Mouse (Mus musculus) kidney, embryonic 15.5 days (tissue): ENCODE measurements around the gene Tnrc6a. TPM values are rescaled to one million over a fixed set of nuclear protein-coding genes. Genes with fewer than 3 reads are reported as not detected.

Source experiments
- ATAC-seq: fragments of 200-750 bp; cut with Nextera tagmentation; replicated peaks from 2 replicates; pipeline ENCODE4 v1.8.0; 2017; ENCODE audit warnings: moderate TSS enrichment; ENCODE audit not compliant: low FRiP score
- H3K27ac ChIP-seq: fragments of 300-500 bp; sonication (generic); 2 replicates; pipeline ENCODE4 v1.5.1; 2015; ENCODE audit warnings: mild to moderate bottlenecking, inconsistent platforms
- H3K27me3 ChIP-seq: fragments of 300-500 bp; sonication (generic); 2 replicates; pipeline ENCODE4 v1.6.1; 2015; ENCODE audit warnings: inconsistent platforms
- H3K36me3 ChIP-seq: fragments of 300-500 bp; sonication (generic); 2 replicates; pipeline ENCODE4 v1.6.1; 2015; ENCODE audit warnings: inconsistent platforms
- H3K4me1 ChIP-seq: fragments of 300-500 bp; sonication (generic); 2 replicates; pipeline ENCODE4 v1.6.1; 2015; ENCODE audit warnings: inconsistent platforms
- H3K4me2 ChIP-seq: fragments of 300-500 bp; sonication (generic); 2 replicates; pipeline ENCODE4 v1.6.1; 2015; ENCODE audit warnings: moderate library complexity, mild to moderate bottlenecking, inconsistent platforms
- H3K4me3 ChIP-seq: fragments of 300-500 bp; sonication (generic); replicated peaks from 2 replicates; pipeline ENCODE4 v1.5.1; 2015; ENCODE audit warnings: mild to moderate bottlenecking, inconsistent platforms
- H3K9ac ChIP-seq: fragments of 300-500 bp; sonication (generic); 2 replicates; pipeline ENCODE4 v1.6.1; 2015; ENCODE audit warnings: mild to moderate bottlenecking, inconsistent platforms
- H3K9me3 ChIP-seq: fragments of 300-500 bp; sonication (generic); replicated peaks from 2 replicates; pipeline ENCODE4 v1.6.1; 2016; ENCODE audit warnings: inconsistent platforms
- WGBS: fragments of 180-500 bp; shearing (Covaris S2); methylation state at CpG from one replicate; pipeline ENCODE4 v1.1.7; 2015; ENCODE audit warnings: mixed read lengths; 5-methylcytosine and 5-hydroxymethylcytosine counted together
- polyA plus RNA-seq: library from polyadenylated mRNA; unstranded; fragments of >200 nt; fragmentation: Nextera tagmentation; extraction: Ambion mirVana; gene quantifications from 2 replicates; pipeline ENCODE4 v1.2.1, GENCODE M21; 2015

Gene Tnrc6a
- polyA plus RNA-seq, 1 experiment from 2014 or later = 57.0 TPM

GRCm38 (mm10) chr7:123218620-123219019 is 94.9 kb downstream of the Tnrc6a start:
- 36% methylated on average over 6 of the region's 6 CpGs for WGBS

DNA sequence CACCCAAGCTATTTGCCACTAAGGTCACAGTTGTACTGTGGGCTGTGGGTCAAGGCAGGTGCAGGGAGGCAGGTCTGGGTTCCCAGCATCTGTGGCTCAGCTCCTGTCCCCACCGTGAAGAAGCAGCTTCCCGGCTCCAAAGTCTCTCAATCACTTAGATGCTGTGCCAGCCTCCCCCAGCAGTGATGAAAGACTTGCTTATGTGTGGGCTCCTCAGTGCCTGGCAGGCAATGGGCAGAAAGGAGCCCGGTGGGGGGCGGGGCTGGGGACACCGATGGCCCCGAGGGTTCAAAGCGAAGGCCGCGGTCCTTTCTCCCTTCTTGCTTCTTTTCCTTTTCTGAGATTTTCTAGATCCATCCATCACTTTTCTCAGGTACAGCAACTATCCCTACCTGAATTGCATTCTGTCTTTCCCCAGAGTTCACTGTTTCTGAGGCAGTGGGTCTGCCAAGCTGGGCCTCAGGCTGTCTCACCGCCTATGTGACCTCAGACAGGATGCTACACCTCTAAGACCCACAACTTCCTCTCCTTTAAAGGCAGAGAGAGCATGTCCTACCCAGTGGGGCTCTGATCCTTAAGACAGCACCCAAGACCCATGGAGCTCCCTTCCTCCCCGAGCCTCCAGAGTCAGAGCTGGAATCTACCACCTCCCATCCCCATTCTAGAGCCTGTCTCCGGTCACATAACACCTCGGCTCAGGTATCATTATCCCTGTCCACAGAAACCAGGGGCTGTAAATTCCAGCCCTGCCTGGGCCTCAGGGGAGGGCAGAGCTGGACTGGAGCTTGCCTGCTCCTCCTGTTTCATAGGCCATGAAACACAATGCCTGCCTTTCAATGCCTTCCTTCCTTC is 96.3 kb downstream of the Tnrc6a start:
- Histone ChIP-seq H3K27me3 (no peaks in the 10 kb centered on the region), H3K4me3 (no peak overlapping the region), H3K36me3 (no peaks in the 10 kb centered on the region), H3K27ac (peak overlapping the region; percentile 59; the same call in 1 of the 2 replicates), H3K9ac (no peak overlapping the region), H3K4me1 (peaks cover 18% of the 10 kb centered on the region), H3K4me2 (no peak overlapping the region), H3K9me3 (no peaks in the 10 kb centered on the region)
- WGBS = 50% methylated on average over 13 of the region's 13 CpGs
- peak; percentile 75; the same call in 1 of the 2 replicates for ATAC-seq

More at GRCm38 (mm10) chr7:123218620-123219019, 94.9 kb downstream of the Tnrc6a start:
- Histone ChIP-seq H3K4me2 (no peak overlapping the region), H3K9ac (no peak overlapping the region), H3K36me3 (no peaks in the 10 kb centered on the region), H3K4me3 (no peak overlapping the region), H3K27me3 (no peaks in the 10 kb centered on the region), H3K4me1 (peaks cover 30% of the 10 kb centered on the region), H3K27ac (peak overlapping the region; percentile 56; the same call in 1 of the 2 replicates), H3K9me3 (no peaks in the 10 kb centered on the region)
- no peak for ATAC-seq

GRCm38 (mm10) chr7:123220633-123220942 is 96.9 kb downstream of the Tnrc6a start:
- H3K4me3 ChIP-seq = no peak overlapping the region
- H3K27ac ChIP-seq = 0 out of 2 replicates have a peak overlapping the region, but pooled peaks have one; percentile 51
- H3K27me3 ChIP-seq = no peaks in the 10 kb centered on the region
- 45% methylated on average over 2 of the region's 2 CpGs for WGBS
- no peak overlapping the region for H3K9ac ChIP-seq
- H3K4me1 ChIP-seq = peaks cover 15% of the 10 kb centered on the region
- no peaks in the 10 kb centered on the region for H3K9me3 ChIP-seq
- ATAC-seq = no peak
- H3K36me3 ChIP-seq = no peaks in the 10 kb centered on the region
- H3K4me2 ChIP-seq = no peak overlapping the region

GRCm38 (mm10) chr7:123224076-123224475 is 100.4 kb downstream of the Tnrc6a start:
- 55% methylated on average over 9 of the region's 9 CpGs for WGBS
- ATAC-seq = peak; percentile 47
- no peaks in the 10 kb centered on the region for H3K9me3 ChIP-seq

GRCm38 (mm10) chr7:123225159-123225558 is 101.5 kb downstream of the Tnrc6a start:
- Histone ChIP-seq H3K9ac (no peak overlapping the region), H3K9me3 (no peaks in the 10 kb centered on the region), H3K27ac (no peak overlapping the region), H3K4me2 (no peak overlapping the region), H3K27me3 (no peaks in the 10 kb centered on the region), H3K4me1 (peaks cover 10% of the 10 kb centered on the region), H3K36me3 (no peaks in the 10 kb centered on the region), H3K4me3 (no peak overlapping the region)
- 80% methylated on average over 4 of the region's 4 CpGs for WGBS
- no peak for ATAC-seq

More at GRCm38 (mm10) chr7:123224076-123224475, 100.4 kb downstream of the Tnrc6a start:
- H3K27me3 ChIP-seq = no peaks in the 10 kb centered on the region
- H3K4me3 ChIP-seq = no peak overlapping the region
- H3K4me2 ChIP-seq = no peak overlapping the region
- H3K36me3 ChIP-seq = no peaks in the 10 kb centered on the region
- H3K4me1 ChIP-seq = peaks cover 15% of the 10 kb centered on the region
- no peak overlapping the region for H3K27ac ChIP-seq
- H3K9ac ChIP-seq = no peak overlapping the region

DNA sequence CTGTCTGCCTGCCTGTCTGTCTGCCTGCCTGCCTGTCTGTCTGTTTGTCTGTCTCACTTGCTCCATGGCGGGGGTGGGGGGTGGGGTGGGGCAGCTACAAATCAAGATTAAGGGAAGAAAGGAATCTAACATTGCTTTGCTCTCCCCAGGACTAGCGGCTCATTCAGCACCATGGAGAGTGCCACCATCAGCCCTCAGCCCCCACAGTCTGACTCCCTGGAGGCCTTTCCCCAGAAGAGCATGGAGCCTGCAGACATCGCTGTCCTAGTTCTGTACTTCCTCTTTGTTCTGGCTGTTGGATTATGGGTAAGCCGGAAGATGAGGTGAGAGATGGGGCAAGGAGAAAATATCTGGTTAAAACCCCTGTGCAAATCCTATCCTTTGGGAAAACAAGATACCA is 111.8 kb downstream of the Tnrc6a start:
- 23% methylated on average over 4 of the region's 4 CpGs for WGBS
- no peak overlapping the region for H3K9ac ChIP-seq

GRCm38 (mm10) chr7:123238621-123239020 is 114.9 kb downstream of the Tnrc6a start:
- no peak overlapping the region for H3K4me2 ChIP-seq
- 79% methylated on average over 4 of the region's 4 CpGs for WGBS
- ATAC-seq = no peak
- no peak overlapping the region for H3K4me3 ChIP-seq
- no peaks in the 10 kb centered on the region for H3K9me3 ChIP-seq
- H3K36me3 ChIP-seq = no peaks in the 10 kb centered on the region
- no peak overlapping the region for H3K27ac ChIP-seq
- no peak overlapping the region for H3K9ac ChIP-seq
- H3K27me3 ChIP-seq = no peaks in the 10 kb centered on the region
- H3K4me1 ChIP-seq = no peaks in the 10 kb centered on the region

More for the DNA sequence above, 111.8 kb downstream of the Tnrc6a start:
- Histone ChIP-seq H3K9me3 (no peaks in the 10 kb centered on the region), H3K4me2 (no peak overlapping the region), H3K27me3 (no peaks in the 10 kb centered on the region), H3K4me1 (no peaks in the 10 kb centered on the region), H3K36me3 (no peaks in the 10 kb centered on the region), H3K4me3 (no peak overlapping the region), H3K27ac (no peak overlapping the region)
- ATAC-seq = no peak

GRCm38 (mm10) chr7:123240064-123240463 is 116.4 kb downstream of the Tnrc6a start:
- no peaks in the 10 kb centered on the region for H3K9me3 ChIP-seq
- ATAC-seq = no peak
- H3K27me3 ChIP-seq = no peaks in the 10 kb centered on the region
- H3K27ac ChIP-seq = no peak overlapping the region
- H3K9ac ChIP-seq = no peak overlapping the region
- H3K4me2 ChIP-seq = no peak overlapping the region
- 74% methylated on average over 6 of the region's 6 CpGs for WGBS
- H3K36me3 ChIP-seq = no peaks in the 10 kb centered on the region
- H3K4me1 ChIP-seq = no peaks in the 10 kb centered on the region
- H3K4me3 ChIP-seq = no peak overlapping the region

DNA sequence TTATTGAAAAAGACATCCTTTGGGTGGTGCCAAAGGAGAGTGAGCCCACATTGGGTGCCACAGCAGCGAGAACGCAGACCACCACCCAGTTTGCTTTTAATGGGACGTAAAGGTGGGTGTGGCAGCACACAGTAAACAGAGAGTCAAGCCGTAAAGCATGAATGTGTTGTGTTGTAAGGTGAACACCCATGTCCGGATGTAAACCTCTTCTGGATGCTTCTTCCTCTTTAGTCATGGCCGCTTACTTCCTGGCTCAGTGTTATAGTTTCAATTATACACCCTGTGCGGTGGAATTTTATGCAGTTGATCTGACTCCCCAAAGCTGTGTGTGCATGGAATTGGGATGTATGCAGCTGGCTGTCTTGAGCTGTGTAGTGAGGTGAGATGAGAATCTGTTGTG is 118.6 kb downstream of the Tnrc6a start:
- no peaks in the 10 kb centered on the region for H3K9me3 ChIP-seq
- 72% methylated on average over 7 of the region's 7 CpGs for WGBS
- H3K27ac ChIP-seq = no peak overlapping the region
- ATAC-seq = no peak
- no peak overlapping the region for H3K4me3 ChIP-seq
- H3K9ac ChIP-seq = no peak overlapping the region
- no peaks in the 10 kb centered on the region for H3K27me3 ChIP-seq
- no peaks in the 10 kb centered on the region for H3K4me1 ChIP-seq
- no peaks in the 10 kb centered on the region for H3K36me3 ChIP-seq
- H3K4me2 ChIP-seq = no peak overlapping the region

DNA sequence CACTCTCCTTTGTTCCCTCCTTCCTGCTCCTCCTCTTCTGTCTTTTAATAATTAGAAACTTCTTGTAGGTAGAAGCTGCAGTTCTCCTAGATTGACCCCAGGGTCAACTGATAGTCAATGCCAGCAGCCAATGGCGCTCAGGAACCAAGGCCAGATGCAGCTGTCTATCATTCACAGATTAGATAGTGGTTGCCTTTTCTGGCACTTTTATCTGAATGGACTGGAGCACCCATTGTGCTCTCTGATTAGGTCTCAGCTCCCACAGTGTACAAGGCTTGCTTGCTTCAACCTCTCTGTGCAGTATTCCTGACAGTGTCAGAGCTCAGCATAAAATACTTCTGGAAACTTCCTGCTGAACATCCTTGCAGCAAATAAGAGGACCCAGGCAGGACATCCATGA is 121.1 kb downstream of the Tnrc6a start:
- no peak for ATAC-seq
- H3K4me3 ChIP-seq = no peak overlapping the region
- H3K9me3 ChIP-seq = no peaks in the 10 kb centered on the region
- 80% methylated on average over 1 of the region's 1 CpGs for WGBS
- H3K4me2 ChIP-seq = no peak overlapping the region
- H3K4me1 ChIP-seq = no peaks in the 10 kb centered on the region
- H3K9ac ChIP-seq = no peak overlapping the region
- H3K27me3 ChIP-seq = no peaks in the 10 kb centered on the region
- H3K36me3 ChIP-seq = no peaks in the 10 kb centered on the region
- H3K27ac ChIP-seq = no peak overlapping the region
